Mouse (Mus musculus): ENCODE results near the gene Als2. TPM values are rescaled to one million over a fixed set of nuclear protein-coding genes. Genes with fewer than 3 reads are reported as not detected.

Gene Als2
- 74.1 and 84.0 TPM in 2 replicates for polyA plus RNA-seq (2012; rRNA removed)

DNA sequence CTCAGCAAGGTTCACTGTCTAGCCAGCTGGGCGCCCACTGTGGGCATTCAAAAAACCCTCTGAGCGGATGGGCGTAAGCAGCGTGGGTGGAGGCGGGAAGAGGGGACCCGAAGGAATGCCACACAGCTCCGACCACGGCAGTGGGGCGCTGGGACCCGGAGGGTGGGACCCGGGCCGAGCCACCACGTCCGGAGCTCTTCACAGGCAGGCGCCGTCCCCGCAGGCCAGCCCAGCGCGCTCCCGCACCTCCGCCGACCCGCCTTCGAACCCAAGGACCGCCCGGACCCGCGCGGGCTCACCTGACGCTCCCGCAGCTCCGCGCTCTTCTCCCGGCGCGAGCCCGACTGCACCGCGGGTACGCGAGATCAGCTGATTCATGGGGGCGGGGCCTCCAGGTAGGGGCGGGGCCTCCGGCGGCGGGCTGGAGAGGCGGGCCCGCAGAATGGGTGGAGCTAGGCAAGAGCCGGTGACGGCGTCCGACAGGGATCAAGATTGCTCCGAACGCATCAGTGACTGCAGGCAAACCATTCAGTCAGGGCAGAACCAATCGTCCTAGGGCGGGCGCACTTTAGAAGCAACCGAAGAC, at the start of gene Als2:
Als2 (minus strand) TSS at position 376 of the 586 bp plus-strand sequence.
- WGBS, result under 1% methylated on average over 58 of the region's 58 CpGs
- TF ChIP-seq CTCF (IDR thresholded peaks at IDR 0.05; ENCODE audit: borderline replicate concordance, insufficient read depth, low read depth, low read length) (no peak), POLR2A (IDR thresholded peaks at IDR 0.05; ENCODE audit: borderline replicate concordance, insufficient read depth, low read length) (peak; percentile 94)
- H3K27ac ChIP-seq (ENCODE audit: insufficient read depth, low read length), result peak within 1 kb of the TSS; percentile 79
- H3K27me3 ChIP-seq (ENCODE audit: control insufficient read depth, insufficient read depth, low read length), result no peaks in the 10 kb centered on the region
- H3K4me1 ChIP-seq (ENCODE audit: control insufficient read depth, insufficient read depth, low read length), result peaks cover 4% of the 10 kb centered on the region; the same call in 1 of the 2 replicates
- DNase-seq, result peak; percentile 98 to 99
- H3K4me3 ChIP-seq (replicated peaks; ENCODE audit: insufficient read depth, low read depth, low read length), result peak within 1 kb of the TSS; percentile 84

DNA sequence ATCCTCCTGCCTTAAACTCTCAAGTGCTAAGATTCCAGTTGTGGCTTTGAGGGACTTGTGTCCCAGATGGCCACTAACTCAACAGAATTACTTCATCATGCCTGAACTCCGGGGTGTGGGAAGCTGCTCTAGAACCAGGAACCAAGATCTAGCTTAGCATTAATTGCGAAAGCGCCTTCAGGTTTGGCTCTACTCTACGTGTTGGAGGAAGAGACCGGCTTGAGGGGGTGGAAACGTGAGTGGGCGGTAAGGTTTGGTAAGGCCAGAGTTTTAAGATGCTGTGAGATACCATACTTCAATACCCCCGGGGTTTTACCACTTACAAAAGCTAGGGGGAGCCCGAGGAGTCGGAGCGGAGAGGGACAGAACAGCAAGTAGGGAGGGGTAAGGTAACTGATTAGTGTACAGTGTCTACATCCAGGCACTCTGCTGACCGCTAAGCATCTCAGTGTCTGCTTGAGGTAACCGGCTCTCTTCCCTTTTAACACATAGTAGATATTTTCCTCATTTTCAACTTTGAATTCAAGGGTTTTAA, 49.4 kb upstream of the Als2 start:
- H3K27me3 ChIP-seq (ENCODE audit: control insufficient read depth, insufficient read depth, low read length), result no peaks in the 10 kb centered on the region
- 74% methylated on average over 13 of the region's 13 CpGs for WGBS
- H3K27ac ChIP-seq (ENCODE audit: insufficient read depth, low read length), result no peak overlapping the region
- H3K4me3 ChIP-seq (replicated peaks; ENCODE audit: insufficient read depth, low read depth, low read length), result no peak overlapping the region
- no peak for TF ChIP-seq CTCF (IDR thresholded peaks at IDR 0.05; ENCODE audit: borderline replicate concordance, insufficient read depth, low read depth, low read length)
- TF ChIP-seq POLR2A (IDR thresholded peaks at IDR 0.05; ENCODE audit: borderline replicate concordance, insufficient read depth, low read length), result no peak
- H3K4me1 ChIP-seq (ENCODE audit: control insufficient read depth, insufficient read depth, low read length), result no peaks in the 10 kb centered on the region
- no peak for DNase-seq

DNA sequence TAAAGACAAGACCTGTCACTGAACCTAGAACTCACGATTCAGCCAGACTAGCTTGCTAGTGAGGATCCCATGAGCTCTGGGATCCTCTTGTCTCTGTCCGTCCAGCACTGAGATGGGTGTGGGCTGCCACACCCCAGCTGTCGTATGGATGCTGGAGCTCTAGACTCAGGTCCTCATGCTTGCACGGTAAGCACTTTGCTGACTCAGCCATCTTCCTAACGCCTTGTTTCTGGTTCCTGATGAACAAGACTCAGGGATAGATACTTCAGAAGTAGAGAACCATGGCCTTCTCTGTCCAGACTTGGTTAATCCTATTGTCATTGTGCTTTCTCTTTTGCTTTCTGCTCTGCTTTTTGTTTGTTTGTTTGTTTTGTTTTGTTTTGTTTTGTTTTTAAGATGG, 48.8 kb upstream of the Als2 start:
- TF ChIP-seq POLR2A (IDR thresholded peaks at IDR 0.05; ENCODE audit: borderline replicate concordance, insufficient read depth, low read length), result no peak
- TF ChIP-seq CTCF (IDR thresholded peaks at IDR 0.05; ENCODE audit: borderline replicate concordance, insufficient read depth, low read depth, low read length), result no peak
- no peak overlapping the region for H3K27ac ChIP-seq (ENCODE audit: insufficient read depth, low read length)
- H3K4me3 ChIP-seq (replicated peaks; ENCODE audit: insufficient read depth, low read depth, low read length), result no peak overlapping the region
- H3K27me3 ChIP-seq (ENCODE audit: control insufficient read depth, insufficient read depth, low read length), result no peaks in the 10 kb centered on the region
- H3K4me1 ChIP-seq (ENCODE audit: control insufficient read depth, insufficient read depth, low read length), result no peaks in the 10 kb centered on the region
- DNase-seq, result no peak
- WGBS, result 88% methylated on average over 5 of the region's 5 CpGs

DNA sequence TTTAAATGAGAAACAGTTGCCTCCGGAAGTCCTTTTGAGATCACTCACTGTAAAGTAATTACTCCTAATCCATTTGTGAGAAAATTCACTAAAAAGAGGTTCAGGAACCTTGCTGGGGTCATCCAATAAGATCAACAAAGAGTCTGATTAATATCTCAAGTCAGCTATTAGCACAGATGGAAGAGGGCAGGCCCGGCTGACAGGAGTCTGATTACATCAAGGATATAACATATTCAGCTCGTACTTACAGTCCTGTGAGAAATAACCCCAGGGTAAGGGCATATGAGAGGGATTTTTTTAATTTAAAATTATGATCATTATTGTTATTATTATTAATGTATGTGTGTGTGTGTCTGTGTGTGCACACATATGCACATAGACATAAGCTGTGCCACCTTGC, 35.2 kb upstream of the Als2 start:
- no peaks in the 10 kb centered on the region for H3K4me1 ChIP-seq (ENCODE audit: control insufficient read depth, insufficient read depth, low read length)
- DNase-seq, result no peak
- TF ChIP-seq POLR2A (IDR thresholded peaks at IDR 0.05; ENCODE audit: borderline replicate concordance, insufficient read depth, low read length), result no peak
- no peak for TF ChIP-seq CTCF (IDR thresholded peaks at IDR 0.05; ENCODE audit: borderline replicate concordance, insufficient read depth, low read depth, low read length)
- no peak overlapping the region for H3K27ac ChIP-seq (ENCODE audit: insufficient read depth, low read length)
- no peaks in the 10 kb centered on the region for H3K27me3 ChIP-seq (ENCODE audit: control insufficient read depth, insufficient read depth, low read length)
- 89% methylated on average over 3 of the region's 3 CpGs for WGBS
- no peak overlapping the region for H3K4me3 ChIP-seq (replicated peaks; ENCODE audit: insufficient read depth, low read depth, low read length)

DNA sequence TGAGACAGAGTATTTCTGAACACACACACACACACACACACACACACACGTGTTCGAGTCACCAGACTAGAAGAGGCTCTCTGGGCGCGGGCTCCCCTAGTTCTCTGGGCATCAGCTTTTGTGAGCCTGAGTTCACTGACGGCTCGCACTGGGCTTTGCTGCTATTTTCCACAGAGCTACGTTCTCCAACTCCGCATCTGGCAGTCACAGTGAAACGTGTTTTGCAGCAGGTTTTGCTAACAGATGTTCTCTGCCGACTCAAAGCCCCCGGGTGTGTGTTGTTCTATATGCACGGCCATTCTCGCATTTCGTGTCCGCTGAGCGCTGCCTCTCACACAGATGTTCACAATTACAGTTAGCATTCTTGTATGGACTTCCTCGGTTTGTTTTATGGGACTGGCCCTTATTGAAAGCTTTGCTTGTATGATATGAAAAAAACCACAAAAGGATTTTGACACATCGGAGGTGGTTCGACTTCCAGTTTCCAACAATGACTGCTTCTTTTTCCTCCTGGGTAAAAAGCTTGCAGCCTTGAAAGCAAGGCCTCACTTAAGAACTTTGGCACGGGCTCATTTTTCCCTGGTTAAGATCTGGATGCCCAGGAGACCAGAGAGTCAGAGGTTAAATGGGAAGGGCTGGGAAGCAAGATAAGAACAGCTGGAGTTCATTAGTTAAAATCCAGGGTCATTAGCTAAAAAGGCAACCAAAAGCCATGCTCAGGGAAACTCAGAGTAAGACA, 33.1 kb upstream of the Als2 start:
- TF ChIP-seq POLR2A (IDR thresholded peaks at IDR 0.05; ENCODE audit: borderline replicate concordance, insufficient read depth, low read length) (no peak), CTCF (IDR thresholded peaks at IDR 0.05; ENCODE audit: borderline replicate concordance, insufficient read depth, low read depth, low read length) (no peak)
- no peak overlapping the region for H3K4me3 ChIP-seq (replicated peaks; ENCODE audit: insufficient read depth, low read depth, low read length)
- no peak for DNase-seq
- H3K27ac ChIP-seq (ENCODE audit: insufficient read depth, low read length), result no peak overlapping the region
- no peaks in the 10 kb centered on the region for H3K27me3 ChIP-seq (ENCODE audit: control insufficient read depth, insufficient read depth, low read length)
- no peaks in the 10 kb centered on the region for H3K4me1 ChIP-seq (ENCODE audit: control insufficient read depth, insufficient read depth, low read length)
- 59% methylated on average over 20 of the region's 20 CpGs for WGBS

DNA sequence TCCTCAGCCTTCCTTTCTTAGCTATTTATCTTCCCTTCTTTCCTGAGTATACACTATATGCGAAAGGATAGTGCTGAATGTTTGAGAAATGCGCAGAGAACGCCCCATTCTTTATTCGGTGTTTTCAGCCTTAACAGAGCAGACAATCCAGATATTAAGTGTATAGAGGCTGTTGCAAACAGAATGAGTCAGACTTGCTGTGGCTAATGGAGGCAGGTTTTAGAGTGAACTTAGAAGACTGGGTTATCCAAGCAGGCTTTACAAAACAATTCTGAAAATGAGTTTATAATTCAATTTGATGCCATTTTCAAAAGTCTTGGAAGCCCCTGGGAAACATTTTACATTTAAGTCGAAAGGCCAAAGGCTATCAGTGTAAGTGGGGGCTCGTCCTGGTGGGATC, 32.4 kb upstream of the Als2 start:
- no peak overlapping the region for H3K27ac ChIP-seq (ENCODE audit: insufficient read depth, low read length)
- no peaks in the 10 kb centered on the region for H3K27me3 ChIP-seq (ENCODE audit: control insufficient read depth, insufficient read depth, low read length)
- DNase-seq, result no peak
- no peak overlapping the region for H3K4me3 ChIP-seq (replicated peaks; ENCODE audit: insufficient read depth, low read depth, low read length)
- WGBS, result 95% methylated on average over 6 of the region's 6 CpGs
- no peak for TF ChIP-seq POLR2A (IDR thresholded peaks at IDR 0.05; ENCODE audit: borderline replicate concordance, insufficient read depth, low read length)
- no peak for TF ChIP-seq CTCF (IDR thresholded peaks at IDR 0.05; ENCODE audit: borderline replicate concordance, insufficient read depth, low read depth, low read length)
- no peaks in the 10 kb centered on the region for H3K4me1 ChIP-seq (ENCODE audit: control insufficient read depth, insufficient read depth, low read length)

DNA sequence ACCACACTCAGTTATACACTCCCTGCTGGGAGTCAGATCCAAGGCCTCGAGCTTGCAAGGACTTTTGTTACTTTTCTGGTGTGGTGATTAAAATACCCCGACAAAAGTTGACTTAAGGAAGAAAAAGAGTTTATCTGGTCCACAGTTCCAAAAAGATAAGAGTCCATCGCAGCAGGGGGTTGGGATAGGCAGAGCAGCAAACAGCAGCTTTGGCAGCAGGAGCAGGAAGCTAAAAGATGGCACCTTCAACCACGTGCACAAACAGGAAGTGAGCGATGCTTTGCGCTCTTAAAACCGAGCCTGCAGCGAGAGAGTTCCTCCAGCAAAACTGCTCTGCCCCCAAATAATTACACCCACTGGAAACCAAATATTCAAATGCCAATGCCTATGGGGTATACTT, 31.9 kb upstream of the Als2 start:
- WGBS, result 73% methylated on average over 8 of the region's 8 CpGs
- TF ChIP-seq POLR2A (IDR thresholded peaks at IDR 0.05; ENCODE audit: borderline replicate concordance, insufficient read depth, low read length) (no peak), CTCF (IDR thresholded peaks at IDR 0.05; ENCODE audit: borderline replicate concordance, insufficient read depth, low read depth, low read length) (no peak)
- DNase-seq, result no peak

DNA sequence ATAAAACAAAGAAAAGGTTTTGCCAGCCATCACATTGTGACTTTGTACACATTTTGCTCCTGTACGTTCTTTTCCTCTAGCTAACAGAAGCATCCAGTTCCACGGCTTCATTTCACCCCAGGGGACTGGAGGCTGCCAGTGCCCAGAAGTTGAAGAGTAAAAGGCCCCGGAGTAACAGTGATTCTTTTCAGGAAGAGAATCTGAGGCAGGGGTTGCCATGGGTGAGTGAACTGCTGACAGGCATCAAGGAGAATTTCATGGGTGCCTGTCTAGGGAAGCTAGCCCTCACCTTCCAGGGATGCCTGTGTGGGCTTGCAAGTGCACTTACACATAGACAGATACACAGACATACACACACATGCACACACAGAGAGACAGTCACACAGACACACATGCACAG, 20.7 kb upstream of the Als2 start:
- no peak overlapping the region for H3K4me3 ChIP-seq (replicated peaks; ENCODE audit: insufficient read depth, low read depth, low read length)
- H3K4me1 ChIP-seq (ENCODE audit: control insufficient read depth, insufficient read depth, low read length), result no peaks in the 10 kb centered on the region
- 48% methylated on average over 3 of the region's 3 CpGs for WGBS
- no peaks in the 10 kb centered on the region for H3K27me3 ChIP-seq (ENCODE audit: control insufficient read depth, insufficient read depth, low read length)
- H3K27ac ChIP-seq (ENCODE audit: insufficient read depth, low read length), result no peak overlapping the region
- DNase-seq, result no peak
- TF ChIP-seq POLR2A (IDR thresholded peaks at IDR 0.05; ENCODE audit: borderline replicate concordance, insufficient read depth, low read length), result no peak
- no peak for TF ChIP-seq CTCF (IDR thresholded peaks at IDR 0.05; ENCODE audit: borderline replicate concordance, insufficient read depth, low read depth, low read length)

More for the DNA sequence above, 31.9 kb upstream of the Als2 start:
- H3K27ac ChIP-seq (ENCODE audit: insufficient read depth, low read length), result no peak overlapping the region
- H3K4me1 ChIP-seq (ENCODE audit: control insufficient read depth, insufficient read depth, low read length), result no peaks in the 10 kb centered on the region
- no peaks in the 10 kb centered on the region for H3K27me3 ChIP-seq (ENCODE audit: control insufficient read depth, insufficient read depth, low read length)
- no peak overlapping the region for H3K4me3 ChIP-seq (replicated peaks; ENCODE audit: insufficient read depth, low read depth, low read length)

Data from cerebellum, adult 2 months (tissue).